In genomic region chr2:3420157-3420556, GRCm38 (mm10) we compare ENCODE assay signal across 22 mouse cellular contexts. TPM values are rescaled to one million over a fixed set of nuclear protein-coding genes. Genes with fewer than 3 reads are reported as not detected.
DNase-seq lines count a peak whose midpoint lies in the region; ATAC-seq lines count a peak whose summit lies in the region.
"Had no signal": no experiment of that assay in that cellular context is flagged by ENCODE, and none has a peak within 500 bp of the region (broad histone marks: within the 10 kb centered on the region; RNA-seq: fewer than 3 reads in every experiment).

No protein-coding gene starts in this region.

- no peak overlapping the region for H3K4me2 ChIP-seq in hindbrain, embryonic 11.5 days (replicated peaks; ENCODE audit: low read depth, low read length)
- no peak overlapping the region for H3K4me2 ChIP-seq in hindbrain, embryonic 16.5 days (ENCODE audit: low read length)
- H3K4me2 ChIP-seq in intestine, embryonic 16.5 days (ENCODE audit: low read depth, low read length), result no peak overlapping the region

- H3K9me3 ChIP-seq in hindbrain, embryonic 11.5 days (ENCODE audit: control insufficient read depth, low read length), result no peaks in the 10 kb centered on the region
- H3K9me3 ChIP-seq in hindbrain, embryonic 16.5 days (ENCODE audit: control insufficient read depth, low read length), result no peaks in the 10 kb centered on the region
- no peaks in the 10 kb centered on the region for H3K9me3 ChIP-seq in intestine, embryonic 16.5 days (ENCODE audit: control insufficient read depth, low read length)
- H3K9me3 ChIP-seq: forebrain, embryonic 15.5 days had no signal

- H3K36me3 ChIP-seq in hindbrain, embryonic 11.5 days (ENCODE audit: control insufficient read depth, insufficient read depth, low read length), result no peaks in the 10 kb centered on the region
- no peaks in the 10 kb centered on the region for H3K36me3 ChIP-seq in hindbrain, embryonic 16.5 days (ENCODE audit: control insufficient read depth, insufficient read depth, low read length)
- no peaks in the 10 kb centered on the region for H3K36me3 ChIP-seq in intestine, embryonic 16.5 days (ENCODE audit: control insufficient read depth, insufficient read depth, low read length)
- H3K36me3 ChIP-seq: forebrain, embryonic 15.5 days had no signal

- H3K27ac ChIP-seq in hindbrain, embryonic 11.5 days (ENCODE audit: low read depth, low read length), result peak overlapping the region; percentile 4; the same call in 1 of the 2 replicates
- no peak overlapping the region for H3K27ac ChIP-seq in hindbrain, embryonic 16.5 days (ENCODE audit: low read depth, low read length)
- no peak overlapping the region for H3K27ac ChIP-seq in intestine, embryonic 16.5 days (ENCODE audit: low read length)
- H3K27ac ChIP-seq: forebrain, embryonic 15.5 days; kidney, postnatal 0 days had no signal

- H3K9ac ChIP-seq in hindbrain, embryonic 11.5 days (ENCODE audit: low read depth, low read length), result no peak overlapping the region
- no peak overlapping the region for H3K9ac ChIP-seq in hindbrain, embryonic 16.5 days (ENCODE audit: low read depth, low read length)
- H3K9ac ChIP-seq in intestine, embryonic 16.5 days (ENCODE audit: low read depth, low read length), result no peak overlapping the region
- H3K9ac ChIP-seq: forebrain, embryonic 15.5 days had no signal

- peak; percentile 29 for DNase-seq in hindbrain, embryonic 11.5 days (ENCODE audit: low spot score)
- DNase-seq in retina, postnatal 1 day, result peak; percentile 53
- no peak for DNase-seq in retina, embryonic 14.5 days (ENCODE audit: low spot score)
- DNase-seq in telencephalon, adult 2 months (ENCODE audit: low read depth, low spot score), result peak; percentile 47
- DNase-seq: cerebellum, adult 18-20 months; right cerebral cortex, adult 18-20 months; thymus, postnatal 4 days had no signal

- H3K27me3 ChIP-seq in hindbrain, embryonic 11.5 days (ENCODE audit: control insufficient read depth, insufficient read depth, low read length), result 0 out of 2 replicates have a peak, but pooled peaks cover 5% of the 10 kb centered on the region
- H3K27me3 ChIP-seq in hindbrain, embryonic 16.5 days (replicated peaks; ENCODE audit: control insufficient read depth, insufficient read depth, low read length), result peaks cover 3% of the 10 kb centered on the region; the same call in 1 of the 2 replicates
- no peaks in the 10 kb centered on the region; the same call in 1 of the 2 replicates for H3K27me3 ChIP-seq in intestine, embryonic 16.5 days (replicated peaks; ENCODE audit: control insufficient read depth, insufficient read depth, low read length)

- 53% methylated on average over 4 of the region's 4 CpGs for WGBS in hindbrain, embryonic 11.5 days
- 35% methylated on average over 4 of the region's 4 CpGs for WGBS in hindbrain, embryonic 16.5 days
- 53% methylated on average over 4 of the region's 4 CpGs for WGBS in intestine, embryonic 16.5 days

- 0 out of 2 replicates have a peak, but pooled peaks have one; percentile 4 for ATAC-seq in hindbrain, embryonic 11.5 days (ENCODE audit: low FRiP score)
- ATAC-seq in hindbrain, embryonic 16.5 days, result no peak
- peak; percentile 4 for ATAC-seq in granulocyte monocyte progenitor cell, adult 5-6 weeks (replicated peaks; ENCODE audit: poor library complexity, severe bottlenecking)
- ATAC-seq in activated CD4-positive, CD25-positive, alpha-beta regulatory T cell, adult 4 months, result no peak
- no peak for ATAC-seq in intestine, embryonic 16.5 days
- ATAC-seq: forebrain, embryonic 15.5 days had no signal

- H3K4me1 ChIP-seq in hindbrain, embryonic 11.5 days (replicated peaks; ENCODE audit: control insufficient read depth, insufficient read depth, low read length), result peaks cover 7% of the 10 kb centered on the region; the same call in 1 of the 2 replicates
- peaks cover 3% of the 10 kb centered on the region for H3K4me1 ChIP-seq in hindbrain, embryonic 16.5 days (ENCODE audit: control insufficient read depth, insufficient read depth, low read depth, low read length)
- 0 out of 2 replicates have a peak, but pooled peaks cover 9% of the 10 kb centered on the region for H3K4me1 ChIP-seq in intestine, embryonic 16.5 days (ENCODE audit: control insufficient read depth, insufficient read depth, low read length)

- no peak overlapping the region for H3K4me3 ChIP-seq in hindbrain, embryonic 11.5 days (ENCODE audit: low read depth, low read length)
- no peak overlapping the region for H3K4me3 ChIP-seq in hindbrain, embryonic 16.5 days (ENCODE audit: low read length)
- no peak overlapping the region for H3K4me3 ChIP-seq in intestine, embryonic 16.5 days (ENCODE audit: low read length)
- H3K4me3 ChIP-seq: forebrain, embryonic 15.5 days had no signal

RNA-seq across cellular contexts. Expression of gene Meig1, which starts 2.3 kb away (rescaled TPM):
- polyA plus RNA-seq in hindbrain, embryonic 11.5 days (2014; fragmentation: Nextera tagmentation; extraction: Ambion mirVana), result 5.3 and 7.7 TPM in 2 replicates
- 6.1 and 6.7 TPM in 2 replicates for polyA plus RNA-seq in hindbrain, embryonic 16.5 days (2015; fragmentation: Nextera tagmentation; extraction: Ambion mirVana)
- not detected in 2 replicates for total RNA-seq in granulocyte monocyte progenitor cell, adult 5-6 weeks (2014; fragmentation: Nextera tagmentation)
- total RNA-seq in granulocyte monocyte progenitor cell, adult 5-6 weeks (2017), result not detected in 2 replicates
- not detected for polyA plus RNA-seq in activated CD4-positive, CD25-positive, alpha-beta regulatory T cell, adult 4 months (2017; shearing (Covaris generic))
- polyA plus RNA-seq in intestine, embryonic 16.5 days (2015; fragmentation: Nextera tagmentation; extraction: Ambion mirVana), result 0.60 TPM in 1 of 2 replicates, not detected in the other
- total RNA-seq: gastrocnemius, adult 8-10 months had no signal
- polyA plus RNA-seq: intestine, embryonic 14.5 days; liver, embryonic 11.5 days; stomach, embryonic 14.5 days had no signal

RNA-seq across cellular contexts. Expression of gene Dclre1c, which starts 3.8 kb away (rescaled TPM):
- polyA plus RNA-seq in hindbrain, embryonic 11.5 days (2014; fragmentation: Nextera tagmentation; extraction: Ambion mirVana), result 8.6 and 11.0 TPM in 2 replicates
- 6.7 and 6.9 TPM in 2 replicates for polyA plus RNA-seq in hindbrain, embryonic 16.5 days (2015; fragmentation: Nextera tagmentation; extraction: Ambion mirVana)
- 12.0 and 27.4 TPM in 2 replicates for total RNA-seq in granulocyte monocyte progenitor cell, adult 5-6 weeks (2014; fragmentation: Nextera tagmentation)
- total RNA-seq in granulocyte monocyte progenitor cell, adult 5-6 weeks (2017), result 14.2 and 24.4 TPM in 2 replicates
- polyA plus RNA-seq in activated CD4-positive, CD25-positive, alpha-beta regulatory T cell, adult 4 months (2017; shearing (Covaris generic)), result 10 to 100 TPM; 15.8 to 18.1 TPM
- 5.9 and 8.1 TPM in 2 replicates for polyA plus RNA-seq in intestine, embryonic 16.5 days (2015; fragmentation: Nextera tagmentation; extraction: Ambion mirVana)

RNA-seq across cellular contexts. Expression of gene Olah, which starts 23.1 kb away (rescaled TPM):
- polyA plus RNA-seq in hindbrain, embryonic 11.5 days (2014; fragmentation: Nextera tagmentation; extraction: Ambion mirVana), result 0.11 TPM in 1 of 2 replicates, not detected in the other
- 0.10 TPM in 2 replicates for polyA plus RNA-seq in hindbrain, embryonic 16.5 days (2015; fragmentation: Nextera tagmentation; extraction: Ambion mirVana)
- not detected in 2 replicates for total RNA-seq in granulocyte monocyte progenitor cell, adult 5-6 weeks (2014; fragmentation: Nextera tagmentation)
- not detected in 2 replicates for total RNA-seq in granulocyte monocyte progenitor cell, adult 5-6 weeks (2017)
- not detected for polyA plus RNA-seq in activated CD4-positive, CD25-positive, alpha-beta regulatory T cell, adult 4 months (2017; shearing (Covaris generic))
- polyA plus RNA-seq in intestine, embryonic 16.5 days (2015; fragmentation: Nextera tagmentation; extraction: Ambion mirVana), result not detected in 2 replicates
- total RNA-seq: gastrocnemius, adult 8-10 months; heart, adult 8-10 months had no signal
- polyA plus RNA-seq: cortical plate, adult 2 months; forebrain, embryonic 15.5 days; heart, postnatal 0 days; intestine, embryonic 14.5 days; kidney, postnatal 0 days; liver, embryonic 11.5 days; lung, embryonic 16.5 days; neural tube, embryonic 14.5 days; stomach, embryonic 14.5 days had no signal

RNA-seq across cellular contexts. Expression of gene Suv39h2, which starts 54.7 kb away (rescaled TPM):
- 39.7 and 41.3 TPM in 2 replicates for polyA plus RNA-seq in hindbrain, embryonic 11.5 days (2014; fragmentation: Nextera tagmentation; extraction: Ambion mirVana)
- polyA plus RNA-seq in hindbrain, embryonic 16.5 days (2015; fragmentation: Nextera tagmentation; extraction: Ambion mirVana), result 7.0 and 8.5 TPM in 2 replicates
- total RNA-seq in granulocyte monocyte progenitor cell, adult 5-6 weeks (2014; fragmentation: Nextera tagmentation), result 11.7 and 14.5 TPM in 2 replicates
- total RNA-seq in granulocyte monocyte progenitor cell, adult 5-6 weeks (2017), result 16.6 and 24.4 TPM in 2 replicates
- polyA plus RNA-seq in activated CD4-positive, CD25-positive, alpha-beta regulatory T cell, adult 4 months (2017; shearing (Covaris generic)), result 1 to 10 TPM in 1 of 2 experiments, under 1 TPM in 1; 0.69 to 1.5 TPM
- 6.8 and 8.3 TPM in 2 replicates for polyA plus RNA-seq in intestine, embryonic 16.5 days (2015; fragmentation: Nextera tagmentation; extraction: Ambion mirVana)

Comparison
In these comparisons a context has a peak if more than half of its experiments do, and no peak if none do; other contexts are left out.
1. ATAC-seq: peak in hindbrain, embryonic 11.5 days (single experiment) and granulocyte monocyte progenitor cell, adult 5-6 weeks (single experiment); none in hindbrain, embryonic 16.5 days (single experiment), activated CD4-positive, CD25-positive, alpha-beta regulatory T cell, adult 4 months (single experiment) and intestine, embryonic 16.5 days (single experiment).